Mouse (Mus musculus): ENCODE measurements around the gene Atp6v1g2. TPM values are rescaled to one million over a fixed set of nuclear protein-coding genes. Genes with fewer than 3 reads are reported as not detected.

Gene Atp6v1g2
- polyA plus RNA-seq, 1 experiment from 2014 or later = 5.9 TPM

GRCm38 (mm10) chr17:35250348-35251120, 17.1 kb downstream of the Atp6v1g2 start:
- 89% methylated on average over 3 of the region's 3 CpGs for whole genome bisulfite sequencing
- ATAC-seq (ENCODE audit: low read depth) = no peak
- H3K36me3 ChIP-seq (ENCODE audit: control insufficient read depth, insufficient read depth, low read length) = peaks cover 78% of the 10 kb centered on the region

GRCm38 (mm10) chr17:35251162-35251719, 17.8 kb downstream of the Atp6v1g2 start:
- Histone ChIP-seq H3K4me3 (ENCODE audit: low read length) (no peak overlapping the region), H3K27ac (ENCODE audit: low read length) (no peak overlapping the region), H3K36me3 (ENCODE audit: control insufficient read depth, insufficient read depth, low read length) (peaks cover 71% of the 10 kb centered on the region), H3K9me3 (ENCODE audit: control insufficient read depth, low read length) (no peaks in the 10 kb centered on the region), H3K9ac (ENCODE audit: low read length) (no peak overlapping the region), H3K27me3 (ENCODE audit: control insufficient read depth, insufficient read depth, low read depth, low read length) (no peaks in the 10 kb centered on the region), H3K4me1 (replicated peaks; ENCODE audit: control insufficient read depth, insufficient read depth, low read length) (no peaks in the 10 kb centered on the region), H3K4me2 (ENCODE audit: low read depth, low read length) (no peak overlapping the region)
- ATAC-seq (ENCODE audit: low read depth) = peak; percentile 66
- 55% methylated on average over 15 of the region's 15 CpGs for WGBS

More at GRCm38 (mm10) chr17:35250348-35251120, 17.1 kb downstream of the Atp6v1g2 start:
- Histone ChIP-seq H3K27me3 (ENCODE audit: control insufficient read depth, insufficient read depth, low read depth, low read length) (no peaks in the 10 kb centered on the region), H3K27ac (ENCODE audit: low read length) (no peak overlapping the region), H3K9ac (ENCODE audit: low read length) (no peak overlapping the region), H3K4me1 (replicated peaks; ENCODE audit: control insufficient read depth, insufficient read depth, low read length) (no peaks in the 10 kb centered on the region; the same call in 1 of the 2 replicates), H3K4me2 (ENCODE audit: low read depth, low read length) (no peak overlapping the region), H3K9me3 (ENCODE audit: control insufficient read depth, low read length) (no peaks in the 10 kb centered on the region), H3K4me3 (ENCODE audit: low read length) (no peak overlapping the region)

- no peaks in the 10 kb centered on the region for H3K9me3 ChIP-seq (ENCODE audit: control insufficient read depth, low read length)
- H3K27ac ChIP-seq (ENCODE audit: low read length) = no peak overlapping the region
- H3K4me2 ChIP-seq (ENCODE audit: low read depth, low read length) = no peak overlapping the region
- H3K4me1 ChIP-seq (replicated peaks; ENCODE audit: control insufficient read depth, insufficient read depth, low read length) = no peaks in the 10 kb centered on the region
- ATAC-seq (ENCODE audit: low read depth) = no peak
- H3K36me3 ChIP-seq (ENCODE audit: control insufficient read depth, insufficient read depth, low read length) = peaks cover 64% of the 10 kb centered on the region
- H3K9ac ChIP-seq (ENCODE audit: low read length) = no peak overlapping the region
- no peaks in the 10 kb centered on the region for H3K27me3 ChIP-seq (ENCODE audit: control insufficient read depth, insufficient read depth, low read depth, low read length)
- 66% methylated on average over 5 of the region's 5 CpGs for WGBS
- H3K4me3 ChIP-seq (ENCODE audit: low read length) = no peak overlapping the region
Measured at GRCm38 (mm10) chr17:35251981-35252380, 18.5 kb downstream of the Atp6v1g2 start.

- no peaks in the 10 kb centered on the region for H3K27me3 ChIP-seq (ENCODE audit: control insufficient read depth, insufficient read depth, low read depth, low read length)
- H3K27ac ChIP-seq (ENCODE audit: low read length) = no peak overlapping the region
- H3K9ac ChIP-seq (ENCODE audit: low read length) = no peak overlapping the region
- H3K9me3 ChIP-seq (ENCODE audit: control insufficient read depth, low read length) = no peaks in the 10 kb centered on the region
- H3K36me3 ChIP-seq (ENCODE audit: control insufficient read depth, insufficient read depth, low read length) = peaks cover 56% of the 10 kb centered on the region
- WGBS = 73% methylated on average over 18 of the region's 18 CpGs
- H3K4me2 ChIP-seq (ENCODE audit: low read depth, low read length) = no peak overlapping the region
- peaks cover under 1% of the 10 kb centered on the region; the same call in 1 of the 2 replicates for H3K4me1 ChIP-seq (replicated peaks; ENCODE audit: control insufficient read depth, insufficient read depth, low read length)
- no peak overlapping the region for H3K4me3 ChIP-seq (ENCODE audit: low read length)
- ATAC-seq (ENCODE audit: low read depth) = no peak
Measured at GRCm38 (mm10) chr17:35252619-35253292, 19.3 kb downstream of the Atp6v1g2 start.

- Histone ChIP-seq H3K4me3 (ENCODE audit: low read length) (no peak overlapping the region), H3K9ac (ENCODE audit: low read length) (no peak overlapping the region), H3K27ac (ENCODE audit: low read length) (no peak overlapping the region), H3K36me3 (ENCODE audit: control insufficient read depth, insufficient read depth, low read length) (peaks cover 49% of the 10 kb centered on the region), H3K9me3 (ENCODE audit: control insufficient read depth, low read length) (no peaks in the 10 kb centered on the region), H3K27me3 (ENCODE audit: control insufficient read depth, insufficient read depth, low read depth, low read length) (no peaks in the 10 kb centered on the region), H3K4me1 (replicated peaks; ENCODE audit: control insufficient read depth, insufficient read depth, low read length) (peaks cover 4% of the 10 kb centered on the region), H3K4me2 (ENCODE audit: low read depth, low read length) (no peak overlapping the region)
- 79% methylated on average over 32 of the region's 32 CpGs for WGBS
- ATAC-seq (ENCODE audit: low read depth) = no peak
Measured at GRCm38 (mm10) chr17:35253293-35254093, 20.0 kb downstream of the Atp6v1g2 start.

GRCm38 (mm10) chr17:35254241-35255098, 21.0 kb downstream of the Atp6v1g2 start:
- 52% methylated on average over 11 of the region's 11 CpGs for WGBS
- ATAC-seq (ENCODE audit: low read depth) = no peak; the same call in 1 of the 2 replicates

GRCm38 (mm10) chr17:35255301-35255700, 21.8 kb downstream of the Atp6v1g2 start:
- H3K4me1 ChIP-seq (replicated peaks; ENCODE audit: control insufficient read depth, insufficient read depth, low read length) = peaks cover 7% of the 10 kb centered on the region
- WGBS = 59% methylated on average over 3 of the region's 3 CpGs
- no peak for ATAC-seq (ENCODE audit: low read depth)
- no peak overlapping the region for H3K4me3 ChIP-seq (ENCODE audit: low read length)
- peaks cover 2% of the 10 kb centered on the region; the same call in 1 of the 2 replicates for H3K27me3 ChIP-seq (ENCODE audit: control insufficient read depth, insufficient read depth, low read depth, low read length)
- H3K27ac ChIP-seq (ENCODE audit: low read length) = no peak overlapping the region
- H3K9me3 ChIP-seq (ENCODE audit: control insufficient read depth, low read length) = no peaks in the 10 kb centered on the region
- H3K36me3 ChIP-seq (ENCODE audit: control insufficient read depth, insufficient read depth, low read length) = peaks cover 31% of the 10 kb centered on the region
- no peak overlapping the region for H3K4me2 ChIP-seq (ENCODE audit: low read depth, low read length)
- H3K9ac ChIP-seq (ENCODE audit: low read length) = no peak overlapping the region

More at GRCm38 (mm10) chr17:35254241-35255098, 21.0 kb downstream of the Atp6v1g2 start:
- H3K36me3 ChIP-seq (ENCODE audit: control insufficient read depth, insufficient read depth, low read length) = peaks cover 39% of the 10 kb centered on the region
- no peaks in the 10 kb centered on the region for H3K9me3 ChIP-seq (ENCODE audit: control insufficient read depth, low read length)
- no peak overlapping the region for H3K4me3 ChIP-seq (ENCODE audit: low read length)
- H3K4me2 ChIP-seq (ENCODE audit: low read depth, low read length) = no peak overlapping the region
- no peak overlapping the region for H3K27ac ChIP-seq (ENCODE audit: low read length)
- no peaks in the 10 kb centered on the region for H3K27me3 ChIP-seq (ENCODE audit: control insufficient read depth, insufficient read depth, low read depth, low read length)
- peaks cover 7% of the 10 kb centered on the region for H3K4me1 ChIP-seq (replicated peaks; ENCODE audit: control insufficient read depth, insufficient read depth, low read length)
- H3K9ac ChIP-seq (ENCODE audit: low read length) = no peak overlapping the region

GRCm38 (mm10) chr17:35255704-35256103, 22.2 kb downstream of the Atp6v1g2 start:
- ATAC-seq (ENCODE audit: low read depth) = no peak
- Histone ChIP-seq H3K36me3 (ENCODE audit: control insufficient read depth, insufficient read depth, low read length) (peaks cover 27% of the 10 kb centered on the region), H3K9me3 (ENCODE audit: control insufficient read depth, low read length) (no peaks in the 10 kb centered on the region), H3K27me3 (ENCODE audit: control insufficient read depth, insufficient read depth, low read depth, low read length) (peaks cover 2% of the 10 kb centered on the region; the same call in 1 of the 2 replicates), H3K4me3 (ENCODE audit: low read length) (no peak overlapping the region), H3K4me1 (replicated peaks; ENCODE audit: control insufficient read depth, insufficient read depth, low read length) (peaks cover 7% of the 10 kb centered on the region), H3K9ac (ENCODE audit: low read length) (no peak overlapping the region), H3K4me2 (ENCODE audit: low read depth, low read length) (no peak overlapping the region), H3K27ac (ENCODE audit: low read length) (no peak overlapping the region)
- WGBS = 49% methylated on average over 4 of the region's 4 CpGs
